Mouse (Mus musculus): Measurements from ENCODE around the gene Rrp9.

Gene Rrp9

DNA sequence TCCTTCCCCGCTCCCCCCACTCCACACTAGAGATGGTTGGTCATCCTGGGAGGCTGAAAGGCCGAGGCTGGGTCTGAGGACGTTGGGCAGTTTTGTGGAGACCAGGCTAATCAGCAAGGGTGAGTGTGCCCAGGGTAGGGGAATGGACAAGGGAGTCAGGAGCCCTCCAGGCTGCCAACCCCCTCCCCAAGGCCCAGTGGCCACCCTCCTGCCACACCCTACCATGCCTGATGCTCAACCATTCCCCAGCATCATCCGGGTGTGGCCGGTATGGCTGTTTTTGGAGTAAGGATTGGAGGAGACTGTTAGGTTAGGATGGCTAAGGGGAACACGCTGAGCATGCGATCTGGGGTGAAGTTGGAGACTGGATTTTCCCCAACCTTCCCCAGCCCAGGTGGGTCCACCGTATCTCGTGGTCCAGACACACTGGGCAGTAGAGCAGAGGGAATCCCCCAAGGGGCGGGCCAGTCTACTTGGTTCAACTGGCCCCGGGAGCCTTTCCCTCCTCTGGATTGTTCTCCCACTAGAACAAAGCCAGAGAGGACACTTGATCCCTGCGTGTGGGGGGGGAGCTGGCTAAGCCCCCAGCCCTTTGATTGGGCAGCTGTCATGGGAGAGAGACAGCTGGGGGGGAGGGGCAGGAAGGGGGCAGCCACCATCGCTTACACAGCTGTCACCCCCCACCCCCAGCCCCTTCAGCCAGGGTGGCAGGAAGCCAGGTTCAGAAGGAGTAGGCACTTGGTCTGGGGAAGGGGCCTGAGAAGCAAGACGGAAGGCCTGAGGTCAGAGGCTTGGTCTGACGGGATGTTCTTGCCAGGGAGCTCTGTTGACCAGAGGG lies 19.2 kb upstream of the Rrp9 start:
- DNase-seq (ENCODE audit: low spot score): no peak

DNA sequence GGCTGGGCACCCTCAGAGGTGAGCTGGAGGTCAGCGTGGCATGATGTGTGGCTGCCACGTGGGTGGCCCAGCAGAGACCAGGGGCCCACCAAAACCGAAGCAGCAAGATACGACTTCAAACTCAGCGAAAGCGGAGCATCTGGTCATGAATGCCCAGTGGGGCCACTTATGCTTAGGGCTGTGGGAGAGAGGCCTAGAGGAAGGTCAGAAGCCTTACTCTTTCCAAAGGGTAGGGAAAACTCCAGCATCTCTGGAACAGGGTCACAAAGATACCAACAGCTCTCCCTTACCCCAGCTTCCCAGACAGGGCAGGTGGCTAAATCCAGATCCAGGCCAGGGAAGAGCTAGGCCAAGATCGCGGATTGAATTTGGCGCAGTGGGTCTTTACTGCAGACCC lies 18.6 kb upstream of the Rrp9 start:
- DNase-seq (ENCODE audit: low spot score): no peak

DNA sequence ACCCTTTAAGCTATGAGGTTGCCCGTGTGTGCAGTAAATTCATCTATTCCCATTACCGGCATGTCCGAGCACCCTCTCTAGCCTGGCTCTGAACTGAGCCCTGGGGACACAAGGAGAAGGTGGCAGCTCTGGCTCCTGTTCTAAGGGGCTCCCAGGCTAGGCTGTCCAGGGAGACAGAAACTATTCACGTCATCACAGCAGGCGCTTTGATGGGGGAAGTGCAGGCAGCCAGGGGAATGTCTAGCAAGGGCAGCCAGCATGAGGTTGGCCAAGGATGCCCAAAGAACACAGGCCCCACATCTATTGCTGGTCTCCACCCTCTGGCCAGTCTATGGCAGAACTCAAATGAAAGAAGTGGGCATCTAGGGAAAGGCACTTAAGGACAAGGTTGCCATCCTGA lies 17.8 kb upstream of the Rrp9 start:
- no peak for DNase-seq (ENCODE audit: low spot score)

DNA sequence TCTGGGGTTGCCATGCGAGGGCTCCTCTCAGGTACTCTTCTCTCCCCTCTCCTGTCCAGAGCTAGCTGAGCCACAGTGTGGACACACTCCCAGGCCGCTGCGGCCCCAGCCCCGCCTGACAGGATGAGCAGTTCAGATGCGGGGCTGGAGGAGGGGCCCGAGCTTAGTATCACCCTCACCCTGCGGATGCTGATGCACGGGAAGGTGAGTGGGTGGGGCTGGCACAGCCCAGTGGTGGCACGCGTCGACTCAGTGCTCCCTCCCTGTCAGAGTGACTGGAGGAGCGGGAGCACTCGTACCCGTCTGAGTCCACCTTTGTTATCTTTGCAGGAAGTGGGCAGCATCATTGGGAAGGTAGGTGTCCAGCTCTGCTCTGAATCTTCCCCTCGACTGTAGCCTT lies 15.8 kb upstream of the Rrp9 start:
- DNase-seq (ENCODE audit: low spot score): no peak

DNA sequence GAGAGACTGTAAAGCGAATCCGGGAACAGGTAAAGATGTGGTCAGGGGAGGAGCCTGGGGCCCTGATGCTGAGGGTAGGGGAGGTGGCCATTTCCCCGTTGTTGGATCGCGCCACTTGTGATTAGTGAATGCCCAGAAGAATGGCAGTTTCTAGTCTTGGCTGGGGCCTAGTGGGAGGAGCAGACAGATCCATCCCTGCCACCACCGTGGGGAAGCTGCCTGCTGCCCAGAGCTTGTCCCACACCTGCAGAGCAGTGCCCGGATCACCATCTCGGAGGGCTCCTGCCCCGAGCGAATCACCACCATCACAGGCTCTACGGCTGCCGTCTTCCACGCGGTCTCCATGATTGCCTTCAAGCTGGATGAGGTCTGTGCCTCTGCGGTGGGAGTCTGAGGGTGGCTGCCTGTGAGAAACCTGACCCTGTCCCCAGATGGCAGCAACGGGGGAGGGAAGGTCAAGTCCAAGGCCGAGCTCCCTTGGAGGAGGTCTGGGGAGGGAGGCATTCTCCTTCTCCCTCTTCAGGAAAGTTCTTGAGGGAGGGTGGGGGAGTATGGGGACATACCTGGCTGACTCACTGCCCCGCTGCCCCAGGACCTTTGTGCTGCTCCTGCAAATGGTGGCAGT lies 15.2 kb upstream of the Rrp9 start:
- DNase-seq (ENCODE audit: low spot score): no peak

DNA sequence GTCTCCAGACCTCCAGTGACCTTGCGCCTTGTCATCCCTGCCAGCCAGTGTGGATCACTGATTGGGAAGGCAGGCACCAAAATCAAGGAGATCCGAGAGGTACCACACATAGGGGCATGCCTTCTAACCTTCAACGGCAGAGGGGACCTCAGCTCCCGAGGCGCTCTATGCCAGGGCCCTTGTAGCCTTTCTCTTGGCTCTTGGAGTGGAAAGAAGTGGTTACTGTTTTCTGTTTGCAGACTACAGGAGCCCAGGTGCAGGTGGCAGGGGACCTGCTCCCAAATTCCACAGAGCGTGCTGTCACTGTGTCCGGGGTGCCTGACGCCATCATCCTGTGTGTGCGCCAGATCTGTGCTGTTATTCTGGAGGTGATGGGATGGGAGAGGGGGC lies 14.7 kb upstream of the Rrp9 start:
- no peak for DNase-seq (ENCODE audit: low spot score)

DNA sequence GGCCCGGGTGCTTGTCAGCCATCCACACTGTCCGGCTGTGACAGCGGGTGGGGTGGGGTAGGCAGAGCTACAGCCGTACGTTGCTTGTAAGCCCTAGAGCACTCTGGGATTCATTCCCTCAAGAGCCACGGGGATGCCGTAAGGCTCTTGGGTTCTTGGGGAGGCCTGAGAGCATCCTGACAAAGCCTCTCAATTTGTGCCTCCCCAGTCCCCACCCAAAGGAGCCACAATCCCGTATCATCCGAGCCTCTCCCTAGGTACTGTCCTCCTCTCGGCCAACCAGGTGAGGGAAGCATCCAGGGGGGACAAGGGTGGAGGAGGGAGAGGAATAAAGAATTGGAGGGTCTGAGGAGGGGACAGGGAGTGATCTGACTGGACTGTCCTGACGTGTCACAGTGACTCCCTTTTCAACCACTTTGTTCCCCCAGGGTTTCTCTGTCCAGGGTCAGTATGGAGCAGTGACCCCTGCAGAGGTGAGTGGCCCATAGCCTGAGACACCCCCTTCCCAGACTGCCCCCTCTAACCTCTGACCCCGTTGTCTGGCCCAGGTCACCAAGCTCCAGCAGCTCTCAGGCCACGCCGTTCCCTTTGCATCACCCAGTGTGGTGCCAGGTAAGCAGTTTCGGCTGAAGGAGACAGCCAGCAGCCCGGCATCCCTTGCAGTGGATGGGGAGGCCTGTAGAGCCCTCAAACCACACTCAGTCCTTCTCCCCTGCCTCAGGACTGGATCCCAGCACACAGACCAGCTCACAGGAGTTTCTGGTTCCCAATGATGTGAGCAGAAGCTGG lies 13.9 kb upstream of the Rrp9 start:
- DNase-seq (ENCODE audit: low spot score): no peak

DNA sequence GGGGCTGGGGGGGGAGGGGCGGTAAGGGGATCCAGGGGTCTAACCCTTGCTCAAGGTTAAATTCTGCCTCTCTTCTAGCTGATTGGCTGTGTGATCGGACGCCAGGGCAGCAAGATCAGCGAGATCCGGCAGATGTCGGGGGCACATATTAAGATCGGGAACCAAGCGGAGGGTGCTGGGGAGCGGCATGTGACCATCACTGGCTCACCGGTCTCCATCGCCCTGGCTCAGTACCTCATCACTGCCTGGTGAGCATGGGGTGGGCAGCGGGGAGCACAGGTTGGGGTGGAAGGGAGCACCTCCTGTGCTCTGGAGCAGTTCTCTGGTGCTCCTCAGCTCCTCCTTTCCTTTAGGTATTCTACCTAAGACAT lies 13.3 kb upstream of the Rrp9 start:
- no peak for DNase-seq (ENCODE audit: low spot score)

DNA sequence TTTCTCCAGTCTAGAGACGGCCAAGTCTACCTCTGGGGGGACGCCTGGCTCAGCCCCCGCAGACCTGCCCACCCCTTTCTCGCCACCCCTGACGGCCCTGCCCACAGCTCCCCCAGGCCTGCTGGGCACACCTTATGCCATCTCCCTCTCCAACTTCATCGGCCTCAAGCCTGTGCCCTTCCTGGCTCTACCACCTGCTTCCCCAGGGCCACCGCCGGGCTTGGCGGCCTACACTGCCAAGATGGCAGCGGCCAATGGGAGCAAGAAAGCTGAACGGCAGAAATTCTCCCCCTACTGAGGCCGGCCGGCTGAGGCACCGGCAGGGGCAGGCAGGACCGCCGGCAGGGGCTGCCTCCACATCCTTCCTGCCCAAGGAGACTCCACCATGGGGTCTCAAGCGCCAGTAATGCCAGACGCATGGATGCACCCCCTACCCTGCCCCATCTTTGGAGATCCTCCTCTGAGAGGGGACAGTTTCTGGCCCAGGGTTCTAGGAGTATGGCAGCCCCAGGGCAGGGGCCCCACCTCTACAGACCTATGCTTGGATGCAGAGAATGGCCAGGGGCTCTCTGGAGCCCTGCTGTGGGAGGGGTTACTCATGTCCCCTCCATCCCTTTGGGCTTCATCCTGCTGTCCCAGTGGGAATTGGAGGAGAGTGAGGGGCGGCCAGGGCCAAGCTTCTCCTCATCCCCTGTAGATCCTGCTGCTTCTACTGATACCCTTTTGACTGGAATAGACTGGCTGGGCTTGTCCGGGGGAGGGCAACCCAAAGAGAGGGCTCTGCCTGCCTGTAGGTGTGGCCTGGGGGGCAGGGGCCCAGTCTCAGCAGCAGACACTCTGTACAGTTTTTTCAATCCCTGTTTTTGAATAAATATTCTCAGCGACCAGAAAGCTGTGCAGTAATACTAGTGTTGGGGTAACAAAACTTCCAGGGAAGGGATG lies 12.4 kb upstream of the Rrp9 start:
- DNase-seq (ENCODE audit: low spot score): no peak

DNA sequence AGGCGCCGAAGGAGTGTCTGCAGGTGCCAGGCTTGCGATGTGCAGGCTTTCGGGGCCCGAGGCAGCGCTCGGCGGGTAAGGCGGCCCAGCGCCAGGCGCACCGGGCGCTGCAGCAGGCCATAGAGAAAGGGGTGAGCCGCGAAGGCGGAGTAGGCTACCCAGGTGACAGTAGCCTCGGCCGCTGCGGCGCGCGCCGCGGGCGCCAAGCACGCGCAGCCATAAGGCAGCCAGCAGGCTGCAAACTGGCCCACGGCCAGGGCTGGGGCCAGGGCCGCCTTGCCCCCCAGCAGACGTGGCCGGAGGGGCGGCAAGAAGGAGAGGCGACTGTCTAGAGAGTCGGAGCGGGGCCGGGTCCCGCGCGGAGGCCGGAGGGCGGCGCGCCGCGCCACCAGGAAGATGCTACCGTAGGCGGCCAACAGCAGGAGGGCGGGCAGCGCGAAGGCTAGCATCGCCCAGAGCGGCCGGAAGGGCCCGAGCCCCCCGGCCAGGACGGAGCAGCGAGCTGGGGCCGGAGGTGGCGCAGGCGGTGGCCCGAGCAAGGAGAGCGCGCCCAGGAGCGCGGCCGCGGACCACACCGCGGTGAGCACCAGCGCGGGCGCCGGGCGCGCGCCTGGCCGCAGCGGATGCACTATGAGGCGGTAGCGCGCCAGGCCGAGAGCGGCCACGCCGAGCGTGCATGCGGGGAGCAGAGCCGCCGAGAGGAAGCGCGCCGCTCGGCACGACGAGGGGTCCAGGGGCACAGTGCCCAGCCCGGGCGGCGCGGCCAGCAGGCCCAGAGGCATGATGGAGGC lies 10.8 kb upstream of the Rrp9 start:
- DNase-seq (ENCODE audit: low spot score): no peak

DNA sequence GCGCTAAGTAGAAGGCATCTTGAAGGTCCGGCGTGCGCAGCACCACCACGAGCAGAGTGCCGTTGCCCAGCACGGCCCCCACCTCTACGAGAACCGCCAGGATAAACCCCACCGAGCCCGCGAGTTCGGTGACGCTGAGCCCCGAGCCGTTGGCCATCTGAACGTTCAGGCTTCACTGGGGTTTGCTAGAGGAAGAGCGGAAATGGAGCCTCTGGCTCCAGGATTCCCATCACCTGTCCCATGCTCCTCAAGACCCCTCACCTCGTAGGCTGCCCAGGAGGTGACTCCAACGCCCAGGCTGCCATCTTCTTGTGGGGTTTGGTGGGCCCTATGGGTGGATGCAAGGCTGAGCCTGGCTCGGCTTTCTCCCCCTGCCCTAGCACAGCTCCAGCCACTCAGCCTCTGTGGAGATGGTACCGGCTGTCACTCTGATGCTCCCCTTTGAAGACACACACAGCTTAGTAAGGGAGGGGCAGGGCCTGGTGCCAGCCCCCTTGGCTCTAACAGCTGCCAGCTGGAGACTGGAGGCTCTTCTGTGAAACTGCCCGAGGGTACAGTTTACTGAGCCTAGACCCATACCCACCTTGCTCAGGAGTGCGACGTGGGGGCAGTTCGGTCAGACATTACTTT lies 10.1 kb upstream of the Rrp9 start, which contains the start of gene Gpr62:
Gene Gpr62 (minus strand): TSS at position 368 of the 630 bp plus-strand sequence.
- no peak for DNase-seq (ENCODE audit: low spot score)

DNA sequence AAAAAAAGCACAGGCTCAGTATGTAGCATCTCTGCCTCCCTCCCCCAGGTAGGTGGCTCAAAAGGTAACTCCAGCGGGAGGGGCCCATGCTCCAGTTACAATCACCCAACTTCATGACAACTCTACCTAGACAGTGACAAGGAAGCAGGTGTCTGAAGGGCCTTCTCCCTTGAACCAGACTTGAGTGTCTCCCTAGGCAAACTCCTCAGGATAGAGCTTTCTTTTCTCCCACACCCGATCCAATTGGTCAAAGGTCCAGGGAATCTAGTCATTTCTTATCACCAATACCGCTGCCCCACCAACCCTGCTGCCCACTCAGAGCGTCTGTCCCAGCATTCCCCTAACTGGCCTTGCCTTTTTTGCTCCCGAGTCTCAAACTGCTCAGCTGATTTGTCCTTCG lies 9.0 kb upstream of the Rrp9 start:
- DNase-seq (ENCODE audit: low spot score): no peak

DNA sequence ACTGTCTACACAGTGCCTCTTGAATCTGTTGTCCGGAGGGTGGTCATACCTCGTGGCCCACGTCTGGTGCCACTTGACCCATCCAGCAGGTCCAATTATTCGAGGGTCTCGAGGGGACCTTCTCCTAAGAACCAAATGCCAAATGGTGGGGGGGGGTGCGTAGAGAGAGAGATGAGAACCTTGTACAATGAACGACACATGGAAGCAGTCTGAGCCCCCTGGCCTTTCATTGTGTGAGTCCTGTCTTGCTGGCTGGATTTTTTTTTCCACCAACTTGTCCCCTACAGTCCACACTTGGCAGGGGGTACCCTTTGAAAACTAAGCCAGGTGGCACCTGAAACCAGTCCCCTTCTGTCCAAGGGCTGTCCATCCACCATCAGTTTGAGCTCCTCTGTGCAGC lies 8.0 kb upstream of the Rrp9 start:
- DNase-seq (ENCODE audit: low spot score): no peak

DNA sequence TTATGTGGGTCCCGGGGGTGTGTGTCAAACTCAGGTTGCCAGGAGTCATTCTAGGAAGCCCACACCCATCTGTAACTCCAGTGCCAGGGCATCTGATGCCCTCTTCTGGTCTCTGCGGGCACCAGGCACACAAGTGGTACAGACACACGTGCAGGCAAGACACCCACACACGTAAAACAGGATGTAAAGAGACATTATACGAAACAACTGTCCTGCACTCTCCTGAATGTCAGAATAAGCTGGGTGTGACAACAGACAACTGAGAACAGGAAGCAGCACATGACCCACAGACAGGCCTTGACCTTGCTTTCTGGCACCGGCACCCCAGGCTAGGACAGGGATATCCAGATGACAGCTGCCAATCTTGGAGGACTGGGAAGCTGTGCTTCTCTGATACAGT lies 6.4 kb upstream of the Rrp9 start:
- DNase-seq (ENCODE audit: low spot score): no peak

DNA sequence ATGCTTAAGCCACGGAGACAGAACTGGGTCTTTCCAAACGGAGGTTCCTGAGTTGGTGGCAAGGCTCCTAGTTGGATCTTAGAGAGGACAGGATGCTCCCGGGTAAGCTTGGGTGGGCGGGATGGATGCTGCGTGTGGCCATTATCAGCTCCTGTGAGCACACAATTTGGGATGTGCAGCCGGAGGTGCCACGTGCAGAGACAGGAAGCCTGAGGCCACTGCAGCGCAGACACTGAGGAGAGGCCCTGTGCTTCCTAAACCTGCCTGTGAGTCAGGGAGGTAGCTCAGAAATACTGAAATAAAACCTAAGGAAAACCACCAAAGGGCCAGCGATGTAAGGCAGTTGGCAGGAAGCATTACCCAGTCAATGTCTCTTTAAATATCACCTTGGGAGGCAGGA lies 6.0 kb upstream of the Rrp9 start:
- DNase-seq (ENCODE audit: low spot score): no peak

DNA sequence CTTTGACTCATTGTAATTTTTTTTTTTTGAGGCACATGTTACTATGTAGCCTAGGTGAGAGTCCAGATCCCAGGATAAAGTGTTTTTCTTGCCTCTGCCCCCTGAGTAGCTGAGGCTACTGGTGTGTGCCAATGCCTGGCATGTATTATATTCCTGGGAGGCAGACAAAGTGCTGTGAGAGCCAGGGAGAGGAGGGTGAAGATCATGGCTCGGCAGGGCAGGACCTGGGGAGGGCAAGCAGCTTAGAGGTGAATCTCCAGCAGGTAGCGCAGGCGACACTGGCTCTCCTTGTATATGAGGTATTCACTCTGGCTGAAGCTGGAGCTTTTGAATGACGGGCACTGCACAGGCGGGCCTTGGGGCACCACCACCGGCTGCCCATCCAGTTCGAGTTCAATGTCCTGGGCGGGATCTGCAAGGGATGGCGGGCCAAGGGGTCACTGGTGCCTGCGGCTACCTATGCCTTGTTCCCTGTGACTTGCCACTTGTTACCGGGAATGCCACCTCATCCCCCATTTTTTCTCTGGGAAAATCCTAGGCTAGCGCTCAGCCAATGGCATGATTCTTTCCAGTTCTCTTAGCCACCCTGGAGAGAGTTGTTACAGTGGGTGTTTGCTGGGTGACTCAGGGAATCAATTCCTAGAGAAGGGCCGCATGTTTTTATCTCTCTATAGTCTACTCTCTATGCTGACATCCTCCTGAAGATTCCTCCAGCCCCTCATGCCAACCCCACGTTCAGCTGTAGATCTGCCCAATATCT lies 4.6 kb upstream of the Rrp9 start:
- no peak for DNase-seq (ENCODE audit: low spot score)

DNA sequence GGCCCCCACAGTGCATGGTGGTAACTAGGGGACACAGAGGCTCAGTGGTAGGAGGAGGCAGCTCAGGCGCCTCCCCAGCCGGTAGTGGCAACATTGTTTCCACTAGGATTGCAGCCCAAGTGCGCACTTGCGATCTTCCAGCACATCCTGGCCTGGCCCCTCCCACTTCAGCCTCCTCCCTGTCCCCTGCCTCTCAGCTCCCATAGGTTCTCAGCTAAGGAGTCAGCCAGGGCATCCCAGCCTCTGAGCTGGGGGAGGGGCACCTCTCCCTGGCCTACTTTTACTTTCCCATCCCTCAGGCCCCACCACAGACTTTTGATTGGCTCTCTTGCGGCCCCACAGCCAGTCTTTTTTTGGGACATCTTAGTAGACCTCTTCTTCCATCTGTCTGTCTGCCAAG lies 3.9 kb upstream of the Rrp9 start:
- no peak for DNase-seq (ENCODE audit: low spot score)

DNA sequence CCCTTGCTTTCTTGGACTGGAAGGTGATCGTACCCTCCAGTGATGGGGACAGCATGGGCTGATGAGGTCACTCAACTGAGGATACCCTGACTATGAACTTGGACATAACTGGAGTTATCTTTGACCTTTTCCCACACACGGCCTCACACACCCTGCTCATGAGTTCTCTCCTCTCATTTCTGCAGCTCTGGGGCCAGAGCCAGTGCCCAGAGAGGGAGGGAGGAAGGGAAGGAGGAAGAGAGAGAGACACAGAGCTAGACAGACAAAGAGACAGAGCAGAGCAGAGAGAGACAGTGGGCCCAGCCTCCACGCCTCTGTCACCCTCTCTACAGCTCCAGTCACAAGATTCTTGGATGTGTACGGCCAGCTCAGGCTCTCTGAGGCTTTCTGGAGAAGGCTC lies 3.4 kb upstream of the Rrp9 start:
- DNase-seq (ENCODE audit: low spot score): no peak

DNA sequence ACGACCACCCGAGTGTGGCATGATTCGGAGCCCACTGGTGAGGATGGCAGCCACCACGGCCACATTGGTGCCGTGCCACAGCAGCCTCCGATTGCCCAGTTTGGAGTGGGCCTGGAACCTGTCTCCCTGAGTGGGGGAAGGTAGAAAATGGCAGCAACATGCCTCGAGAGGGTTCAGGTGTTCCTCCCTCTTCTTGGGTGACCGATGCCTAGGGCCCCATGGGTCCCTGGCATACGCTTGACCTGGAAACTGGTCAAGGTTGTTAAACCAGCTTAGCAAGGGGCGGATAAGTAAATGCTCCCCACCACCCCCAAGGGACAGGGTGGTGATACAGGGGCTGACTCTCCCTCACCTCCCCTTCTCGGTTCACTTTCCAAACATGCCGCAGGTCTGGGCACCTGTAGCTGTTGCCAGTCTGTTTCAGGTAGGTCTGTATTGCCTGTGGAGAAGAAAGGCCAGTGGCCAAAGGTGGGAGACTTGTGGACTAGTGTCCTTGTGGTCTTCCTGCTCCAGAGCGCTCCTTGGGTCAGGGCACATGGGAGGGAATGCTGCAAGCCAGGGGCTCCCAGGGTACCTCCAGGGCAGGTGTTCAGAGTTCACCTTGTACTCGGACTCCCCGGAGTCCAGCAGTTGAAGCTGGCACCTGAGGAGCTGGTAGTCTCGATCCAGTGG lies 2.5 kb upstream of the Rrp9 start:
- DNase-seq (ENCODE audit: low spot score): no peak

Data from ovary, adult 18-20 months (tissue).